Mouse (Mus musculus) MEL (cell line): ENCODE measurements around the gene Uqcc1.

Experiments
- JUND ChIP-seq: IDR thresholded peaks from 2 replicates; pipeline ENCODE4 v1.6.1; 2011; ENCODE audit warnings: low read depth, mild to moderate bottlenecking, improper control_type of control experiment, low read length
- KAT2A ChIP-seq: conservative IDR thresholded peaks from 2 replicates; pipeline ENCODE4 v1.6.1; 2012; ENCODE audit warnings: low read depth, low read length, improper control_type of control experiment, inconsistent platforms
- POLR2A ChIP-seq, 2 experiments: IDR thresholded peaks; 2 replicates each; pipeline ENCODE4 v1.6.1; 2011 to 2012; ENCODE audit warnings: low read length in 2 of 2, mild to moderate bottlenecking in 2 of 2, control low read depth in 1 of 2, improper control_type of control experiment in 1 of 2, low read depth in 1 of 2, moderate library complexity in 1 of 2; ENCODE audit not compliant: control insufficient read depth in 1 of 2, insufficient read depth in 1 of 2, poor library complexity in 1 of 2
- POLR2AphosphoS2 ChIP-seq: IDR thresholded peaks from 2 replicates; pipeline ENCODE4 v1.6.1; 2011; ENCODE audit warnings: low read length, improper control_type of control experiment

DNA sequence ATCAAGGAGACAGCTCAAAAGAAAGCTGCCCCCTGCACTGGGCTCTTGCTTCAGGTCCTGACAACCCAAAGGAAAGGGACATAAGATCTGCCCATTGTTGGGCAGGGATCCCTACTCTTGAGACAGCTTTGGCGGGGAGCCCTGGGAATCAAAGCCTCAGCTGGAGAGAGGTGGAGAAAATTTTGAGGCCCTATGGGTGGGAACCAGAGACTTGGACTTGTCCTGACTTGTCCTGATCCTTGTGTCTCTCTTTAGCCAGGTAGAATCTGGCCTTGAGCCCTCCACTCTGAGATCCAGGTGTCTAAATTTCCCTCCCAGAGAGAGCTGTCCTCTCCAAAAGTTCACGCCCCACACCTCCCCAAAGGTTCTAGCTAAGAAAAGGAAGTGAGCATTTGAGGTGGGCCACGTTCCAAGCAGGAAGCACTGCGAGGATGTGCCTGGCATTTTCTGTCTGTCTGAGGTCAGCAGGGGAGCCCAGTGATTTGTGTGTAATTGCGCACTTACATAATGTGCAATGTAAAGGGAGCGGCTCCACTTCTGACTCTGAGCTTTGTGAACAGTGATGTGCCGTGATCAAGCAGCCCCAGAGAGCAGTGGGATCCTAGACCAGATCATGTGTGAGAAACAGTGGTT, 9.9 kb upstream of the Uqcc1 start:
- TF ChIP-seq POLR2AphosphoS2 (no peak), KAT2A (no peak), JUND (no peak), POLR2A (IDR thresholded peaks at IDR 0.05; ENCODE audit: control insufficient read depth in 1 of 2, insufficient read depth in 1 of 2, low read depth in 1 of 2, low read length in 2 of 2, poor library complexity in 1 of 2) (no peak)
